Mouse (Mus musculus) T-helper 2 cell (primary cell): ENCODE results near the gene Vmn2r47.
"Not testable (repeated sequence)": the region's sequence is repeated elsewhere in the genome, so short reads cannot be mapped to it uniquely, and the experiment has no call there.

Source experiments
- in situ Hi-C: fragments of 300-600 bp; cut with MboI, MseI; formaldehyde crosslinking; loops from one replicate; pipeline ENCODE4 v1.15.1; 2025; ENCODE audit warnings: high pct_unique_total_duplicates

Vmn2r47 gene

GRCm38 (mm10) chr7:9841225-9841624 is at the start of gene Vmn2r47:
TSS of gene Vmn2r47 (minus strand) at chr7:9841325.
- in situ Hi-C loops = not testable (repeated sequence)

DNA sequence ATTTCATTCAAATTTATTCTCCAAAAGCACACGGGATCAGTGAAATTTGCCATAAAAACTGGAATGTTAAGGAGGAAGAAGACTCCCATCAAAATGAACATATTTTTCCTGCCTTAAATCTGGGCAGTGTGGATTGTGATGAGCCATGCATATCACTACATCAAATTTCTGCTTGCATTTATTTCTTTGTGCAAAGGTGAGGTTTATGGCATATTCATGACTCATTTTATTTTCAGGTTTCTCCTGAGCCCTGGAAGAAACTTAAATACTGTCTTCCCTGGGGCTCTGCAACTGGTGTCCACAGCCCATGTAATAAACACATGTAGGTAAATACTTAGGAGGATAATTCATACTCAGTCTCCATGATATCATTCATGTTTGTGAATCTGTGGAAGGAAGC is 70.7 kb downstream of the Vmn2r47 start, which contains the start of gene Vmn2r46:
Gene Vmn2r46, minus strand, starts transcription at position 101 of the 400 bp plus-strand sequence.
- in situ Hi-C loops = not testable (repeated sequence)
